Mouse (Mus musculus): ENCODE results near the gene Gmppa. TPM values are rescaled to one million over a fixed set of nuclear protein-coding genes. Genes with fewer than 3 reads are reported as not detected.

Gmppa gene
- 89.2 and 102 TPM in 2 replicates for polyA plus RNA-seq (2015; fragmentation: Nextera tagmentation; extraction: Ambion mirVana)

GRCm38 (mm10) chr1:75435475-75436328, at the start of gene Gmppa:
Gmppa (plus strand) TSS chr1:75435930.

GRCm38 (mm10) chr1:75450314-75451005, 14.7 kb downstream of the Gmppa start, which contains the start of gene Asic4:
Asic4 (plus strand) TSS chr1:75450436.

GRCm38 (mm10) chr1:75478916-75479634, 43.3 kb downstream of the Gmppa start, which contains the start of the genes Chpf and Tmem198:
Chpf (minus strand) TSS chr1:75479307.
Tmem198 (plus strand) TSS chr1:75479532.

Other genes starting within 250 kb of the Gmppa start
- 12.1 and 14.3 TPM in 2 replicates for gene Ankzf1, start 243.8 kb upstream of the Gmppa start, polyA plus RNA-seq (2015; fragmentation: Nextera tagmentation; extraction: Ambion mirVana)
- gene Atg9a, start 243.7 kb upstream of the Gmppa start, polyA plus RNA-seq (2015; fragmentation: Nextera tagmentation; extraction: Ambion mirVana): 25.4 and 26.5 TPM in 2 replicates
- 7.8 and 8.9 TPM in 2 replicates for gene Glb1l, start 225.1 kb upstream of the Gmppa start, polyA plus RNA-seq (2015; fragmentation: Nextera tagmentation; extraction: Ambion mirVana)
- 66.2 and 71.5 TPM in 2 replicates for gene Stk16, start 225.1 kb upstream of the Gmppa start, polyA plus RNA-seq (2015; fragmentation: Nextera tagmentation; extraction: Ambion mirVana)
- gene Tuba4a, start 216.1 kb upstream of the Gmppa start, polyA plus RNA-seq (2015; fragmentation: Nextera tagmentation; extraction: Ambion mirVana): 37.9 and 41.5 TPM in 2 replicates
- gene A630095N17Rik, start 203.8 kb upstream of the Gmppa start, polyA plus RNA-seq (2015; fragmentation: Nextera tagmentation; extraction: Ambion mirVana): not detected in 2 replicates
- gene Dnajb2, start 199.5 kb upstream of the Gmppa start, polyA plus RNA-seq (2015; fragmentation: Nextera tagmentation; extraction: Ambion mirVana): 20.6 and 27.3 TPM in 2 replicates
- 0.30 TPM in 2 replicates for gene Ptprn, start 171.4 kb upstream of the Gmppa start, polyA plus RNA-seq (2015; fragmentation: Nextera tagmentation; extraction: Ambion mirVana)
- gene Resp18, start 157.5 kb upstream of the Gmppa start, polyA plus RNA-seq (2015; fragmentation: Nextera tagmentation; extraction: Ambion mirVana): 0.29 TPM in 1 of 2 replicates, not detected in the other
- 153 and 154 TPM in 2 replicates for gene Dnpep, start 117.9 kb upstream of the Gmppa start, polyA plus RNA-seq (2015; fragmentation: Nextera tagmentation; extraction: Ambion mirVana)
- 2,029 and 2,461 TPM in 2 replicates for gene Des, start 75.6 kb upstream of the Gmppa start, polyA plus RNA-seq (2015; fragmentation: Nextera tagmentation; extraction: Ambion mirVana)
- 51.1 and 53.5 TPM in 2 replicates for gene Speg, start 60.6 kb upstream of the Gmppa start, polyA plus RNA-seq (2015; fragmentation: Nextera tagmentation; extraction: Ambion mirVana)
- 0.33 and 0.40 TPM in 2 replicates for gene Asic4, start 14.5 kb downstream of the Gmppa start, polyA plus RNA-seq (2015; fragmentation: Nextera tagmentation; extraction: Ambion mirVana)
- gene Chpf, start 43.4 kb downstream of the Gmppa start, polyA plus RNA-seq (2015; fragmentation: Nextera tagmentation; extraction: Ambion mirVana): 45.4 and 46.4 TPM in 2 replicates
- 1.1 and 1.4 TPM in 2 replicates for gene Tmem198, start 43.6 kb downstream of the Gmppa start, polyA plus RNA-seq (2015; fragmentation: Nextera tagmentation; extraction: Ambion mirVana)
- gene Obsl1, start 70.5 kb downstream of the Gmppa start, polyA plus RNA-seq (2015; fragmentation: Nextera tagmentation; extraction: Ambion mirVana): 28.7 and 29.1 TPM in 2 replicates
- 5.0 and 6.0 TPM in 2 replicates for gene Inha, start 71.1 kb downstream of the Gmppa start, polyA plus RNA-seq (2015; fragmentation: Nextera tagmentation; extraction: Ambion mirVana)
- 7.6 and 8.2 TPM in 2 replicates for gene Stk11ip, start 85.6 kb downstream of the Gmppa start, polyA plus RNA-seq (2015; fragmentation: Nextera tagmentation; extraction: Ambion mirVana)
- 25.2 and 29.3 TPM in 2 replicates for gene Slc4a3, start 110.3 kb downstream of the Gmppa start, polyA plus RNA-seq (2015; fragmentation: Nextera tagmentation; extraction: Ambion mirVana)

Measured in urinary bladder, postnatal 0 days (tissue).